Mouse (Mus musculus): ENCODE measurements around the gene Bpi. TPM values are rescaled to one million over a fixed set of nuclear protein-coding genes. Genes with fewer than 3 reads are reported as not detected.
A peak's percentile ranks its signal among the peaks of the same experiment; 100 is the strongest.

Gene Bpi
- not detected for total RNA-seq (2021)

DNA sequence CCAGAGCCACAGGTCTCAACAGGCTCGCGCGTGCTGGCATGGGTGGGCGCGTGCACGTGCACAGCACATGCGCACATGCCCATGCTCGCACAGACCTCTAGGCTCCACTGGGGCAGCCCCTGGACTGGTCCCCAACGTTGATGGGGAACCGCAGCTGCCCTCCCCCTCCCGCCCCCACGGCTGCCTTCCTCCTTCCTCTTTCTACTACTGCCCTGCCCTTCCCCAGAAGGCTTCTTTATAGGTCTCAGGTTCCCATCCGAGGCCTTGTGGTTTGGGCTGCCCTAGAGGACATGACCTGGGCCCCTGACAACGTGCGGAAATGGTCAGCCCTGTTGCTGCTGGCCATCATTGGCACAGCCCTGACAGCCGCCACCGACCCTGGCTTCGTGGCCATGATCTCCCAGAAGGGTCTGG, at the start of gene Bpi:
Gene Bpi, plus strand, starts transcription at position 90 of the 414 bp plus-strand sequence.
- no peak for DNase-seq (ENCODE audit: extremely low spot score in 1 of 2, low spot score in 1 of 2)

DNA sequence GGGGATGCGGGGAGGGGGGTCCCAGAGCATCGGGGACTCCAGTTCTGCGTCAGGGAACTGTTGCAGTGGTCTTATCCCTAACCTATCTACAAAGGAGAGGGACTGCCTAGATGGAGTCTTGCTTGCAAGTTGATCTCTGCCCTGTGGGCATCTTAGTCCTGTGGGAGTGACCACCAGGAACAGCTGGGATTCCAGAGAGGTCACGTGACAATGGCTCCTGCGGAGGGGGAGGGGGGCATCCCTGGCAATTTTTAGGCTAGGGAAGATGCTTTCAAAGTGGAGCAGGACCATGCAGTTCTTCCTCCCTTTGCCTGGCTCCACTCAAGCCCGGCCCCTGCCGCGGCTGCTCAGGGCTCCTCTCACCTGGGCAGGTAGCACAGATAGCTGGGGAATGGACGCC, 48.1 kb upstream of the Bpi start:
- no peak for DNase-seq (ENCODE audit: extremely low spot score in 1 of 2, low spot score in 1 of 2)

DNA sequence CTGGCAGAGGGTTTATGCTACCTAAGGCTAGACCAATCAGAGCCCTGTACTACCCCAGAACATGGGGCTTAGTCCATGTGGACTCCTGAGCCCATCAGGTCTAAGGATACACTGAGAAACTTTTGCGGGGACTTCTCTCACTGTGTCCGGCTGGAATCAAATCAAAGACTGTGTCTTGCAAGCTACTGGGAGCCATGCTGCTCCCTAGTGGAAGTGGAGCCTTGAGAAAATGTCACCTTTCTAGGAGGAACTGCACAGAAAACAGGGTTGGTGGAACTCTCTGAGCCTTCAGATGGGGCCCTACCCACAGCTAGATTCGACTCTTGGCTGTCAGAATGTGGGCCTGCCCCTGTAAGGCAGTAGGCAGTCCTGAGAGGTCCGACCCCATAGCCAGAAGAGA, 47.4 kb upstream of the Bpi start:
- peak in 1 of 2 experiments; percentile 67 for DNase-seq (ENCODE audit: extremely low spot score in 1 of 2, low spot score in 1 of 2)

DNA sequence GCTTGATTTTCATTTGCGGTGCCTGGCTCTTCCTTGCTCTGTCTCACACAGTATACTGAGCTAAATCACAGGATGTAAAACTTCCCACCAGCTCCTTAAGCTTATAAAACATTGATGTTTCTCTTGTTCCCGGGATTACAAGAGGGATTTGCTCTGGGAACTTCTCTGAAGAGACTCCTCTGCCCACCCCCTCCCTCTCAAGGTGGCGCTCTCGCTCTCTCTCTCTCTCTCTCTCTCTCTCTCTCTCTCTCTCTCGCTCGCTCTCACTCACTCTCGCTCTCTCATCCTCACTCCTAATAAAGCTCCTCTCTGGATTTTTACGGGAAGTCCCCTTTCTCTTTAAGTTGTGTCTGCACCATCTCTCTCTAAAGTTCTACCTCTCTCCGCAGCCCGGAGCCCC, 46.9 kb upstream of the Bpi start:
- DNase-seq (ENCODE audit: extremely low spot score in 1 of 2, low spot score in 1 of 2), result no peak

DNA sequence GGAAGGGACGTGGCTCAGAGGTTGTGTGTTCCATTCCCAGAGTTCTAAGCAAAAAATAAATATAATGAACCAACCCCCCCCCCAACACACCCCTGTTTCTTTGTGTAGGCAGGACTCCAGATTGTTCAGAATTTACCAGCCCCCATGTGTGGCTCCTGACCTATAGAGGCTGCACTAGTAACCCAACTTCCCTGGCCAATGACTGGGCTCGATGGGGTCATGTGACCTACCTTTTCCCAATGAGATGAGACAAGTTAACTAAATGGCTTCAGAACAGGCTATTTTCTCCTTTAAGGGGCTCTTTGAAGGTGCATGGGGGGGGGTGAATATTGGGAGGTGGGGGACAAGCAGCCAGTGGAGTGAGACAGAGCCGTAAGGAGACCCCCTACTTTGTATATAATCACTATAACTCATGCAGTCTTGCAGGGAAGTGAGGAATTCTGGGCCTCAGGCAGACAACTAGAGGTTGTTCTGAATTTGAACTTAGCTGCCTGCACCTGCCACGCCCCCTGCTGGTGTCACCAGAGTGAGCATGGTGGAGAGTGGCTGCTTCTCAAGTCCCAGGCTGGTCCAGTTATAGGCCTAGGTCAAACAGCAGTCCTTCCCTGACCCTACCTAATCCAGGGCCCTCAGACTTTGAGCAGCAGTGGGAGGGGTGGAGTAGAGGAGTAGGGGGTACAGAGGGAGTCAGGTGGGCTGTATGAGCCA, 46.0 kb upstream of the Bpi start:
- DNase-seq (ENCODE audit: extremely low spot score in 1 of 2, low spot score in 1 of 2), result no peak

DNA sequence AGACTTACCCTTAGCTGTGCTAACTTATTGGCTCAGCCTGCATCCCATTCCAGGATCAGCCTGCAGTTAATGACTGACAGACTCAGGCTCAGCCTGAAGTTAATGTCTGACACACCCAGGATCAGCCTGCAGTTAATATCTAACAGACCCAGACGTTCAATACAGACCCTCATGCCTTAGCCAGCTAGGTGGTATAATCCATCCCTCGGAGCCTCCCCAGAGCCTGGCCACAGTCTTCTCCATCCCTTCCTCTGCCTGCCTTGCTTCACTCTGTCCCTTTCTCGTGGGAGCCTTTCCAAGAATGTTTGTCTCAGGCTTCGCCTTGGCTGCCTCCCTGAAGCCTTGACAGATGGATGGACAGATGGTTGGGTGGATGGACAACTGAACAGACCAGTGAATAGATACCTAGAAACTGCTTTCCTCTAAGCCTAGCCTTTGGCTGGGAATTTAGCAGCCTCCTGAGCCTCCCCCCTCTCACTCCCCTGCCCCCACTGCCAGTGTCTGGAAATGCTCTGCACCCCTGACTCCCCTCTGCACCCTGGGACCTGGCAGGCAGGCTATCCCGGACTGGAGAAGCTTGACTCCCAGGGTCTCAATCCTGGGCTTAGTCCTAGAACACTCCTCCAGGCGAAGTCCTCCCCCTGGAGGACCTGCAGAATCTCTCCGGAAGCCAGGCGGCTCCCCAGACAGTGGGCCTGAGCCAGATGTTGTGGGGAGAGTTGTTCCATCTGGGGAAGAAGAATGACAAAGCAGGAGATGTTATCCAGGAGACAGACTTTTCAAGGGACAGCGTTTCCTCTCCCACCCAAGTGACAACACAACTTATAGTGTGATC, 42.4 kb upstream of the Bpi start:
- no peak for DNase-seq (ENCODE audit: extremely low spot score in 1 of 2, low spot score in 1 of 2)

DNA sequence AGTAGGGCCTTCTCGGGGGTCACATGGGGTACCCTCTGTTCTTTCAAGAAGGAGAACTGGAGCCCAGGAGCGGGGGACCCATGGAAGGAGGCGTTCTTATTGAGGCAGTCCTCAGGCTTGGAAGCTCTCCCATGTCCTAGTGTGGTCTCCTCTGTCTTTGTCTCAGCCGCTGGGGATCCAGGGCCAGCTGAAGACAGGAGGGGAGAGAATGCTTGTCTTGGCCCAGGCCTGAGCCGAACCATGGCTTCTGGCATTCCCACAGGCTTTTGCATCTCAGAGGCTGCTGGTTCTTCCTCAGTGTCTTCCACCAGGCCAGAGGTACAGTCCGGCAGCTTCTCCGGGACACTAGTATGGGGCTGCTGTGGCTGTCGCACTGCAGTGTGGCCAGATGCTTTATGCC, 41.4 kb upstream of the Bpi start:
- DNase-seq (ENCODE audit: extremely low spot score in 1 of 2, low spot score in 1 of 2), result no peak

DNA sequence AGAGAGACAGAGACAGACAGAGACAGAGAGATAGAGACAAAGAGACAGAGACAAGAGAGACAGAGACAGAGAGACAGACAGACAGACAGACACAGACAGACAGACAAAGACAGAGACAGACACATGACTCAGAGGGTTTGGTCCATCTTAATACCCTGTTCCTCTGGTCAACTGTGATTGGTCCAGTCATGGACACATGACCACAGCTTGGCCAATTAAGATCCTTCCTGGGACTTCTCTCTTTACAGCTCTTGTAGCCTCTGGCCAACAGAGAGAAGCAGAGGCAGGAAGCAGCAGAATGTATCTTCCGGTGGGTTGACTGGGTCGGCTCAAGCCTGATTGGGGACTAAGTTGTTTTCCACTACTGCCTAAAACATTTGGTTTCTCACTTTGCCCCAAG, 38.3 kb upstream of the Bpi start:
- no peak for DNase-seq (ENCODE audit: extremely low spot score in 1 of 2, low spot score in 1 of 2)

DNA sequence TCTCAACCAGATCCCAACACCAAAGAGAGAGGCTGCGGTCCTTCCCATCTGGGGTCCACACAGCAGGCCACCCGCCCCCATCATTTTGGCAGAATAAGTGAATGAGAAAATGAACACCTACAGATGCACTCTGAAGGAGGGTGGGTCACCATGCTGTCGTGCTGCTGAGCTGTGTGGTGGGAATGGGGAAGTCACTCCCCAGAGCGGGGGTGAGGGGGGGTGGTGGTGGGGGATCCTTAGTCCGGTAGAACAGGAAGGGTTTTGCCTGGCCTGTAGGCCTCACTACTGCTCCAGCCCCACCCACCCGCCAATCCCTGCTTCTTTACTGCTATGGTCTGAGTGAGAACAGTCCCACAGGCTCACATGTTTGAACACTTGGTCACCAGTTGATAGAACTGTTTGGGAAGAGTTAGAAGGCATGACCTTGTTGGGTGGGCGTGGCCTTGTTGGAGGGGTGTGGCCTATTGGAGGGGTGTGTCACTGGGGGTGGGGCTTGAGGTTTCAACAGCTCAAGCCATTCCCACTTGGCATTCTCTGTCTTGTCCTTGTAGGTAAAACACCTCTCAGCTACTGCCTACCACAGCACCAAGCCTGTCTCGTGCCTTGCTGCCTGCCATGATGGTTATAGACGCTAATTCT, 36.3 kb upstream of the Bpi start:
- DNase-seq (ENCODE audit: extremely low spot score in 1 of 2, low spot score in 1 of 2), result no peak

DNA sequence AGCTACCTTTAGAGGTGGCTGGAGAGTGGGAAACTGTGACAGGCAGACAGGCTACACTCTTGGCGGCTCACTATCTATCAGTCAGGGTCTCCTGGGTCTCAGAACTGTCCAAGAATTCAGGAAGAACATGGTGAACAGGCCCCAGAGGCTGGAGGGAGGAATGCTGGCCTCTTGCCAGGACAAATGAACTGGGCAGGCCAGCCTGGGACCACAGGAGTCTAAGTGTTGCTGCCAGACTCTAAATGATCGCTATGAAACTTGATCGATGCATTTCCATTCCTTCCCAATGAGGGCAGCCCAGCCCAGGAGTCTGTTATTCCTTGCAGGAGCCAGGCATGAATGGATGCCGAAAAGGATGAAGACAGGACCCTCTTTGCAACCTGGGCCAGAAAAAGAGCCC, 35.2 kb upstream of the Bpi start:
- DNase-seq (ENCODE audit: extremely low spot score in 1 of 2, low spot score in 1 of 2), result no peak

DNA sequence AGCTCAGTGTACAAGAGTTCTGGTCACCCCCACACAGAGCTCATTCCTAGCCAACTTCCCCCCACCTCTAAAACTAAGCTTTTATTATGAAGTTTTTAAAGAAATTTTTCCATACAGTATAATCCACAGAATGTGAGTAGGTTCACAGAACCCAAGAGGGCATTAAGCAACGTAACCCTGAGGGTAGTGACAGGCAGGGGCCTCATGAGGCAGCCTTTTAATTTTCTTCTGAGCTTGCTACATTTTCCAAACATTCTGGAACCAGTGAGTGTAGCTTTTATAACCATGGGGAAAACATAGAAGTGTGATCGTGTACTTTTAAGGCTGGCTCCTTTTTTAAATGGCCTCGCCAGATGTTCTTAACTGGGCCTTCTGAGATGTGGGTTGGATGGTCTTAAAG, 34.4 kb upstream of the Bpi start:
- DNase-seq (ENCODE audit: extremely low spot score in 1 of 2, low spot score in 1 of 2), result no peak

DNA sequence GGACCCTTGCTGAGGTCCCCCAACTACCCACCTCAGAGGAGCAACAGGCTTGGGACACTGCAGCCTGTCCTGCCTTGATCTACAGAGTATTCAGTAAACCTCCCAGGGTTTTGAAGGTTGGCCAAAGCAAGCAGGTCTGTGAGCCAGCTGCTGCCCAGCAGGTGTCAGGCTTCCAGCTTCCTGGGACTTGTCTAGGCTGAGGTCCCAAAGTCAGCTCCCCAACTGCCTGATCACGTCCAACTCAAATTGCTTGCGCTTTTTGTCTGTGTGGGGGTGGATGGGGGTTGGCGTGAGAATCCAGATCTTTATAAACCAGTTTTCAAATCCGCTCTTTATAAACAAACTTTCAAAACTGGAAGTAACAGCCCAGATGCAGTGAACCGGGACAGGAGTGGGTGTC, 32.6 kb upstream of the Bpi start:
- DNase-seq (ENCODE audit: extremely low spot score in 1 of 2, low spot score in 1 of 2), result no peak

DNA sequence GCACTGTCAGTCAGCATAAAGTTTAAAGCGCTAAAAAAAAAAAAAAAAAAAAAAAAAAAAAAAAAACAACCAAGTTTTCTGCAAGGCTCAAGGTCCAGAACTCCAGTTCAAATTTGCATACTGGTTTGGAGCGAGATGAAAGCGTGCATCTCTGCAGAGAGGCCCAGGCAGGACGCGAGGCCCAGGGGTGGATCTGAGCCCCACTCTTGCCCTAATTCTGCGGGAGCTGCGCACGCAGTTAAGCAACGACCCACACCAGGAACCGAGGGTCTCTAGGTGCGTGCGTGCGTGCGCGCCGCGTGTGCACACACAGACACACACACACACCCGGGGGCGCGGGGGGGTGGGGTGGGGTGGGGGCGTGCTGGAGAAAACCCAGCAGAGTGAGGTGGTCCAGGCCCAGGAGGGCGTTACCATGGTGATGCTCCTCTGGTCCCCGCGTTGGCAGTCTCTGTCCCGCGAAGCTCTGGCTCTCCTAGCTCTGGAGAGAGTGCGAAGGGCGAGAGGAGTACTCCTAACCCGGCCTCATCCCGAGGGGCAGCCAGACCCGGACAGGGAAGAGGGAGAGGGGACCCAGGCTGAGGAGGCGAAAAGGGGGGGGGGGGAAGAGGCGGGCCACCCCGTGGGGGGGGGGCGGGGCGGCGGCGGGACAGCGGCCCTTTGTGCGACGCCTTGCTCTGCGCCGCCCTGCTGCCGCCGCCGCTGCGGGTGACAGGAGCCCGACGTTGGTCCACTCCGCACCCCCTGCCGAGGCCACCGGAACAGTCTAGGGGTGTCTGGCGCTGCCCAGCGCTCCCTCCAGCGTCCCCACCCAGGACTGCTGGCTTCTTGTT, 29.0 kb upstream of the Bpi start, which contains the start of gene D630003M21Rik:
Gene D630003M21Rik, minus strand, starts transcription at position 553 of the 833 bp plus-strand sequence.
- DNase-seq (ENCODE audit: extremely low spot score in 1 of 2, low spot score in 1 of 2), result no peak

DNA sequence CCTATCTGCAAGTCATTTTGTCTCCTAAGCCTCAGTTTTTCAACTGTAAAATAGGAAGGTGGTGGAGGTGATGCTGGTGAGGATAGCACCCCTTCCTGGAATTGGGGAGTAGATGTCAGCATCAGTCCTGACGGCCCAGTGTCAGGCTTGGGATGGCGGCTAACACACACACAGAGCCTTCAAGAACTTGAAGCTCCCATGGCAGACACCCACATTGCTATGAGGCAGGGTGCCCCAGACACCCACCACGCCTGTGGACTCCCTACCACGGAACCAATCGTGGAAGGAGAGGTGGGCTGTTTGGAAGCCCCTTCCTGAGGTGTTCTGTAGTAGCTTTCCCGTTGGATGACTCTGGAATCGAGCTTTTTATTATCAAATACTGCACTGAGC, 28.4 kb upstream of the Bpi start:
- no peak for DNase-seq (ENCODE audit: extremely low spot score in 1 of 2, low spot score in 1 of 2)

DNA sequence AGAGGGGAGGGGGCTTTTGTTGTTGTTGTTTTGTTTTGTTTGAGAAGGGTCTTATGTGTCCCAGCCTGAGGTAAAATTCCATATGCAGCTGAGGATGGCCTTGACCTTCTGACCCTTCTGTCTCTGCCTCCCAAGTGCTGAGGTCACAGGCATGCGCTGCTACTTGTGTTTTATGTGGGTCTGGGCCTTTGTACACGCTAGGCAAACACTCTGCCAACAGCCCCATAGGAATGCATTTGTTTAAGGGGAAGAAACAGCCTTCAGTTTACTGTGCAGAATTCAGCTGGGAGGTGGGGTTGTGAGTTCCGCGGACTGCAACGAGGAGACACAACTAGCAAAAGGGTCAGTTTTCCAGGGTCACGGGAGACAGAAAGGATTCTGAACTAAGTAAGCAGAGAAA, 27.3 kb upstream of the Bpi start:
- DNase-seq (ENCODE audit: extremely low spot score in 1 of 2, low spot score in 1 of 2), result no peak

DNA sequence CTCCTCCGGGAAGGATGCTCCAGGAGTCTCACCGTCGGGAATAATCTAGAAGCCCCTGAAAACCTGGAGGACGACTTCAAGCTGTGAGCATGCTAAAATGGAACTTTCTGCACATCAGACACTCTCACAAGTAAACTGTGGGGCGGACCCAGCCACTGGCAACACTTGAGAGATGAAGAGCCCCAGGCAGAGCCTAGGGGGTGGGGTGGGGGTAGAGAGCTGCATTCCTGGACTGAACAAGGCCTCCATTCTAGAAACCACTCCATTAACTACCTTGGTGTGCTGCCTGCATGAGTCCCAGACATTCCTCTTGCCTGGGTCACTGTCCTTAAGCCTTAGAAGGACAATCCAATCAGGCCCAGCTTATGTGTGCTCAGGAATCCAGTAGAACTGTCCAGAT, 26.8 kb upstream of the Bpi start:
- no peak for DNase-seq (ENCODE audit: extremely low spot score in 1 of 2, low spot score in 1 of 2)

DNA sequence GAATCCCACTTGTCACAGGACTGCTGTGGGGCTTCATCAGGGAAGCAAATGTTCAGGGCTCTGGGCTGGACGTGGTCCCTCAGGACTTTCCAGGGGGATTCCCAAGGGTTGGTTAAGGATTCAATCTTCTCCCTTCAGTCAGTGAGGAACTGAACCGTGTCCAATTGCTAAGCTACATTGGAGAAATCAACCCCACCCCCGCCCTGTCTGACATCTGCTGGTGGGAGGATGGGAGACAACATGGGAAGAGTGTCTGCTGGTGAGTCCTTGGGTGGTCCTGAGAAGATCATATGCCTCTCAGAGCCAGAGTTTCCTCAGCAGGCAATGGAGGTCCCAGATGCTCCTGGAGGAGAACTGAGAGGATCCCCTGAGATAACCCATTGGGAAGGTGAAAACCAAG, 25.5 kb upstream of the Bpi start:
- DNase-seq (ENCODE audit: extremely low spot score in 1 of 2, low spot score in 1 of 2), result no peak

DNA sequence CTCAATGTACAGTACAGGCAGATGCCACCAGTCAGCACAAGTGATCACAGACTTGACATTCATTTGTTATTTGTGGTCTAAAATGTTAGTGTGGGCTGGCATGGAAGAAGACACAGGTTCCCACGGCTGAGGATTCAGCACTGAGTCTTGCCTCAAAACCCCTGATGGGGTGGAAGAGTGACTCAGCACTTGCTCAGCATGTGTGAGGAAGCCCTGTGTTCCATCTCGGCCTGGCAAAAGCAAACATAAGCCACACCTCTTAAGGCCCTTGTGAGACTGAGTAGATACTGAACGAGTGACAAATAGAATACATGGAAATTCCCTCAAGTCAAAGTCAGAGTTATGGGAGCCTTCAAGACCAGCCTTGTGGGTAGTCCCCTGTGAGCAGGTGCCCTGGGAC, 24.8 kb upstream of the Bpi start:
- no peak for DNase-seq (ENCODE audit: extremely low spot score in 1 of 2, low spot score in 1 of 2)

DNA sequence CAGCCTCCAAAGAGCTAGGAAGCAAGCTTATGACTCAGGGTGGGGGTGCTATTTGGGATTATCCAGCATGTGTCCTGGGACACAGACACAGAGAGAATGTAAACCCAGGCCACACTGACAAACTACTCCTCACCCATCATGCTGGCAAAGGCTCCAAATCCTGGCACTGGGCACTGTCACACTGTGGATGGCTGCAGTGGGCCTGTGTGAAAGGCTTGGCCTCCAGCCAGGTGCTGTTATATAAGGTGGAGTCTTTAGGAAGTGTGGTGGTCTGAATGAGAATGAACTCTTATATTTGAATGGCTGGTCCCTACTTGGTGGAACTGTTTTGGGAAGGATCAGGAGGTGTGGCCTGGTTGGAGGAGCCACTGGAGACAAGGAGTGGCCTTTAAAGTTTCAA, 21.2 kb upstream of the Bpi start:
- DNase-seq (ENCODE audit: extremely low spot score in 1 of 2, low spot score in 1 of 2), result no peak

DNA sequence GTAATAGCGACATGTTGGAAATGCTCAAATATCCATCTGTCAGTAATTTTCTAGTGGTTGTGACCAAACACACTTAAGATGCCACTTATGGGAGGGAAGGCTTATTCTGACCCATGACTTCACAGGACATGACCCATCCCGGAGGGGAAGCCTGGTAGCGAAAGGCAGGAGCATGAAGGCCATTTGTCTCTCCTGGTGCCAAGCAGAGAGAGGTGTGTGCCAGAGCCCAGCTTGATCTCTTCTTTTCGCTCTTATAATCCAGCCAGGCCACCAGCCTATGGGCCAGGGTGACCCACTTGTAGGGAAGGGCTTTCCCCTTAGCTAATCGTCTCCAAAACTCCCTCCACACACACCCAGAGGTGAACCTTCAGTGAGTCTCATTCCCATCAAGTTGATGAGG, 19.8 kb upstream of the Bpi start:
- DNase-seq (ENCODE audit: extremely low spot score in 1 of 2, low spot score in 1 of 2), result no peak
